In genomic region chr10:111165219-111165981, GRCm38 (mm10) we compare ENCODE assay signal across 8 mouse cellular contexts. TPM values are rescaled to one million over a fixed set of nuclear protein-coding genes. Genes with fewer than 3 reads are reported as not detected.
DNase-seq lines count a peak whose midpoint lies in the region; ATAC-seq and TF ChIP-seq lines count a peak whose summit lies in the region.

No protein-coding gene starts in this region.

- intact Hi-C loops in gastrocnemius, adult 2 months (cut with DNase I), result loop anchor here (10.0 kb wide), 1 partner anchor 309 kb away; the partner anchor contains the start of gene Nap1l1

- no peak for DNase-seq in frontal cortex, postnatal 36 days (ENCODE audit: low spot score in 2 of 2)
- peak; percentile 68 for DNase-seq in cerebellum, adult 9-10 months
- DNase-seq in gastrocnemius, adult 2 months, result peak; percentile 65
- DNase-seq in hindbrain, postnatal 0 days (ENCODE audit: low spot score), result peak; percentile 64
- DNase-seq in spleen, postnatal 36 days (ENCODE audit: low spot score in 2 of 2), result peak; percentile 84

- TF ChIP-seq CTCF in gastrocnemius, adult 2 months (IDR thresholded peaks at IDR 0.05), result no peak
- no peak for TF ChIP-seq CTCF in hindbrain, postnatal 0 days (IDR thresholded peaks at IDR 0.05; ENCODE audit: low read depth)

- peaks cover 3% of the 10 kb centered on the region; the same call in 1 of the 2 replicates for H3K4me1 ChIP-seq in hindbrain, postnatal 0 days (ENCODE audit: insufficient read depth, low read length)
- H3K4me1 ChIP-seq in limb, embryonic 15.5 days, result peaks cover 6% of the 10 kb centered on the region
- peaks cover 16% of the 10 kb centered on the region for H3K4me1 ChIP-seq in midbrain, embryonic 15.5 days

- 1% methylated on average over 52 of the region's 52 CpGs for WGBS in hindbrain, postnatal 0 days
- under 1% methylated on average over 52 of the region's 52 CpGs for WGBS in limb, embryonic 15.5 days
- 1% methylated on average over 52 of the region's 52 CpGs for WGBS in midbrain, embryonic 15.5 days

- peak; percentile 36 for ATAC-seq in frontal cortex, adult (ENCODE audit: low TSS enrichment)
- peak; percentile 10 for ATAC-seq in hindbrain, postnatal 0 days
- peak; percentile 32 for ATAC-seq in limb, embryonic 15.5 days (ENCODE audit: insufficient number of reproducible peaks, low FRiP score, low TSS enrichment, low read depth)
- peak; percentile 21 for ATAC-seq in midbrain, embryonic 15.5 days (replicated peaks)

- H3K9me3 ChIP-seq in hindbrain, postnatal 0 days (ENCODE audit: low read length), result no peaks in the 10 kb centered on the region
- H3K9me3 ChIP-seq in limb, embryonic 15.5 days, result no peaks in the 10 kb centered on the region
- H3K9me3 ChIP-seq in midbrain, embryonic 15.5 days, result no peaks in the 10 kb centered on the region

- no peaks in the 10 kb centered on the region for H3K27me3 ChIP-seq in hindbrain, postnatal 0 days (ENCODE audit: insufficient read depth, low read length)
- no peaks in the 10 kb centered on the region for H3K27me3 ChIP-seq in limb, embryonic 15.5 days
- H3K27me3 ChIP-seq in midbrain, embryonic 15.5 days (replicated peaks), result no peaks in the 10 kb centered on the region

- H3K9ac ChIP-seq in hindbrain, postnatal 0 days (replicated peaks; ENCODE audit: low read length), result peak overlapping the region; percentile 93
- H3K9ac ChIP-seq in limb, embryonic 15.5 days, result peak overlapping the region; percentile 93
- H3K9ac ChIP-seq in midbrain, embryonic 15.5 days, result peak overlapping the region; percentile 89

- H3K4me2 ChIP-seq in hindbrain, postnatal 0 days (ENCODE audit: low read depth, low read length), result peak overlapping the region; percentile 66
- H3K4me2 ChIP-seq in limb, embryonic 15.5 days, result peak overlapping the region; percentile 72
- H3K4me2 ChIP-seq in midbrain, embryonic 15.5 days, result peak overlapping the region; percentile 75

- no peaks in the 10 kb centered on the region for H3K36me3 ChIP-seq in hindbrain, postnatal 0 days (ENCODE audit: insufficient read depth, low read length)
- no peaks in the 10 kb centered on the region for H3K36me3 ChIP-seq in limb, embryonic 15.5 days
- no peaks in the 10 kb centered on the region for H3K36me3 ChIP-seq in midbrain, embryonic 15.5 days (replicated peaks)

- peak overlapping the region; percentile 96 for H3K4me3 ChIP-seq in gastrocnemius, adult 2 months
- peak overlapping the region; percentile 91 for H3K4me3 ChIP-seq in hindbrain, postnatal 0 days (ENCODE audit: low read length)
- H3K4me3 ChIP-seq in limb, embryonic 15.5 days, result peak overlapping the region; percentile 95
- H3K4me3 ChIP-seq in midbrain, embryonic 15.5 days, result peak overlapping the region; percentile 81

- H3K27ac ChIP-seq in gastrocnemius, adult 2 months, result peak overlapping the region; percentile 97
- peak overlapping the region; percentile 94 for H3K27ac ChIP-seq in hindbrain, postnatal 0 days
- H3K27ac ChIP-seq in limb, embryonic 15.5 days, result peak overlapping the region; percentile 93
- peak overlapping the region; percentile 93 for H3K27ac ChIP-seq in midbrain, embryonic 15.5 days

RNA-seq across cellular contexts. Expression of gene Osbpl8, which starts 0.8 kb away (rescaled TPM):
- total RNA-seq in gastrocnemius, adult 2 months (2021), result 10 to 100 TPM; 13.6 to 15.6 TPM
- 36.3 and 39.8 TPM in 2 replicates for total RNA-seq in hindbrain, postnatal 0 days (2014; rRNA removed)
- 15.4 and 15.8 TPM in 2 replicates for polyA plus RNA-seq in hindbrain, postnatal 0 days (2015; fragmentation: Nextera tagmentation; extraction: Ambion mirVana)
- 11.0 and 12.8 TPM in 2 replicates for polyA plus RNA-seq in limb, embryonic 15.5 days (2015; fragmentation: Nextera tagmentation; extraction: Ambion mirVana)
- polyA plus RNA-seq in midbrain, embryonic 15.5 days (2015; fragmentation: Nextera tagmentation; extraction: Ambion mirVana), result 18.0 and 18.1 TPM in 2 replicates

Comparison
In these comparisons a context has a peak if more than half of its experiments do, and no peak if none do; other contexts are left out.
1. DNase-seq: peak in cerebellum, adult 9-10 months (single experiment), gastrocnemius, adult 2 months (single experiment), hindbrain, postnatal 0 days (single experiment) and spleen, postnatal 36 days (2 of 2); none in frontal cortex, postnatal 36 days (0 of 2).
2. Peak in every context shown above with its lines, with median percentiles within 50 percentile points of each other: ATAC-seq, H3K27ac ChIP-seq, H3K4me3 ChIP-seq, H3K4me2 ChIP-seq and H3K9ac ChIP-seq.